Mouse (Mus musculus) stomach, embryonic 16.5 days (tissue): ENCODE results near the gene Slc15a5. TPM values are rescaled to one million over a fixed set of nuclear protein-coding genes. Genes with fewer than 3 reads are reported as not detected.

Source experiments
- ATAC-seq: fragments of 200-750 bp; cut with Nextera tagmentation; 2 replicates; pipeline ENCODE4 v1.8.0; 2017; ENCODE audit warnings: moderate number of reproducible peaks, moderate TSS enrichment; ENCODE audit not compliant: insufficient read depth, low FRiP score
- H3K27ac ChIP-seq: fragments of 300-500 bp; sonication (generic); 2 replicates; pipeline ENCODE4 v1.5.1; 2014; ENCODE audit warnings: low read length
- H3K27me3 ChIP-seq: fragments of 300-500 bp; sonication (generic); 2 replicates; pipeline ENCODE4 v1.6.1; 2014; ENCODE audit warnings: low read length, control low read depth, mixed read lengths; ENCODE audit not compliant: control insufficient read depth, insufficient read depth
- H3K36me3 ChIP-seq: fragments of 300-500 bp; sonication (generic); 2 replicates; pipeline ENCODE4 v1.6.1; 2014; ENCODE audit warnings: low read length; ENCODE audit not compliant: control insufficient read depth, insufficient read depth
- H3K4me1 ChIP-seq: fragments of 300-500 bp; sonication (generic); 2 replicates; pipeline ENCODE4 v1.6.1; 2014; ENCODE audit warnings: low read length, control low read depth, mixed read lengths; ENCODE audit not compliant: control insufficient read depth, insufficient read depth
- H3K4me2 ChIP-seq: fragments of 300-500 bp; sonication (generic); 2 replicates; pipeline ENCODE4 v1.6.1; 2014; ENCODE audit warnings: low read depth, low read length, mixed read lengths
- H3K4me3 ChIP-seq: fragments of 300-500 bp; sonication (generic); replicated peaks from 2 replicates; pipeline ENCODE4 v1.5.1; 2014; ENCODE audit warnings: mild to moderate bottlenecking, low read length
- H3K9ac ChIP-seq: fragments of 300-500 bp; sonication (generic); 2 replicates; pipeline ENCODE4 v1.6.1; 2014; ENCODE audit warnings: low read length
- H3K9me3 ChIP-seq: fragments of 300-500 bp; sonication (generic); replicated peaks from 2 replicates; pipeline ENCODE4 v1.6.1; 2016; ENCODE audit warnings: low read length, control low read depth; ENCODE audit not compliant: control insufficient read depth
- WGBS: fragments of 180-500 bp; shearing (Covaris S2); extraction: QIAGEN DNeasy Blood & Tissue Kit; methylation state at CpG from one replicate; pipeline ENCODE4 v1.1.7; 2014; 5-methylcytosine and 5-hydroxymethylcytosine counted together
- polyA plus RNA-seq: library from polyadenylated mRNA; unstranded; fragments of >200 nt; fragmentation: Nextera tagmentation; extraction: Ambion mirVana; gene quantifications from 2 replicates; pipeline ENCODE4 v1.2.1, GENCODE M21; 2015

Slc15a5 gene
- polyA plus RNA-seq, 1 experiment from 2014 or later: not detected

- Histone ChIP-seq H3K36me3 (no peaks in the 10 kb centered on the region), H3K4me3 (no peak overlapping the region), H3K9ac (no peak overlapping the region), H3K4me1 (no peaks in the 10 kb centered on the region), H3K27ac (no peak overlapping the region), H3K4me2 (no peak overlapping the region), H3K27me3 (no peaks in the 10 kb centered on the region), H3K9me3 (no peaks in the 10 kb centered on the region)
- ATAC-seq: no peak
- WGBS: 89% methylated on average over 6 of the region's 6 CpGs
These were observed 94.5 kb downstream of the Slc15a5 start for GRCm38 (mm10) chr6:137985169-137985568.

GRCm38 (mm10) chr6:137982195-137982737 is 97.5 kb downstream of the Slc15a5 start:
- ATAC-seq: no peak
- Histone ChIP-seq H3K4me2 (no peak overlapping the region), H3K27ac (no peak overlapping the region), H3K9me3 (no peaks in the 10 kb centered on the region), H3K4me1 (no peaks in the 10 kb centered on the region), H3K36me3 (no peaks in the 10 kb centered on the region), H3K4me3 (no peak overlapping the region), H3K27me3 (no peaks in the 10 kb centered on the region), H3K9ac (no peak overlapping the region)
- WGBS: 61% methylated on average over 19 of the region's 19 CpGs

GRCm38 (mm10) chr6:137980905-137981696 is 98.6 kb downstream of the Slc15a5 start:
- ATAC-seq: no peak
- Histone ChIP-seq H3K4me1 (no peaks in the 10 kb centered on the region), H3K27ac (no peak overlapping the region), H3K36me3 (no peaks in the 10 kb centered on the region), H3K9me3 (no peaks in the 10 kb centered on the region), H3K4me2 (no peak overlapping the region), H3K4me3 (no peak overlapping the region), H3K9ac (no peak overlapping the region), H3K27me3 (no peaks in the 10 kb centered on the region)
- 72% methylated on average over 10 of the region's 10 CpGs for WGBS

GRCm38 (mm10) chr6:137980413-137980812 is 99.3 kb downstream of the Slc15a5 start:
- no peaks in the 10 kb centered on the region for H3K9me3 ChIP-seq
- H3K27me3 ChIP-seq: no peaks in the 10 kb centered on the region
- ATAC-seq: no peak
- no peak overlapping the region for H3K4me3 ChIP-seq
- no peaks in the 10 kb centered on the region for H3K4me1 ChIP-seq
- WGBS: 70% methylated on average over 8 of the region's 8 CpGs
- H3K27ac ChIP-seq: no peak overlapping the region
- no peak overlapping the region for H3K4me2 ChIP-seq
- no peaks in the 10 kb centered on the region for H3K36me3 ChIP-seq
- H3K9ac ChIP-seq: no peak overlapping the region

GRCm38 (mm10) chr6:137979802-137980201 is 99.9 kb downstream of the Slc15a5 start:
- Histone ChIP-seq H3K4me2 (no peak overlapping the region), H3K4me1 (no peaks in the 10 kb centered on the region), H3K36me3 (no peaks in the 10 kb centered on the region), H3K9me3 (no peaks in the 10 kb centered on the region), H3K27me3 (no peaks in the 10 kb centered on the region), H3K9ac (no peak overlapping the region), H3K27ac (no peak overlapping the region), H3K4me3 (no peak overlapping the region)
- 76% methylated on average over 12 of the region's 12 CpGs for WGBS
- ATAC-seq: no peak

GRCm38 (mm10) chr6:137976021-137976420 is 103.7 kb downstream of the Slc15a5 start:
- WGBS: 90% methylated on average over 3 of the region's 3 CpGs
- Histone ChIP-seq H3K9ac (no peak overlapping the region), H3K9me3 (no peaks in the 10 kb centered on the region), H3K4me3 (no peak overlapping the region), H3K4me2 (no peak overlapping the region), H3K36me3 (no peaks in the 10 kb centered on the region), H3K4me1 (no peaks in the 10 kb centered on the region), H3K27ac (no peak overlapping the region), H3K27me3 (no peaks in the 10 kb centered on the region)
- no peak for ATAC-seq

GRCm38 (mm10) chr6:137963703-137964102 is 116.0 kb downstream of the Slc15a5 start:
- H3K36me3 ChIP-seq: no peaks in the 10 kb centered on the region
- H3K4me2 ChIP-seq: no peak overlapping the region
- H3K9ac ChIP-seq: no peak overlapping the region
- H3K4me3 ChIP-seq: no peak overlapping the region
- no peak for ATAC-seq
- H3K27me3 ChIP-seq: no peaks in the 10 kb centered on the region
- H3K9me3 ChIP-seq: no peaks in the 10 kb centered on the region
- no peak overlapping the region for H3K27ac ChIP-seq
- 61% methylated on average over 7 of the region's 7 CpGs for WGBS
- H3K4me1 ChIP-seq: no peaks in the 10 kb centered on the region

GRCm38 (mm10) chr6:137962836-137963235 is 116.9 kb downstream of the Slc15a5 start:
- H3K4me2 ChIP-seq: no peak overlapping the region
- no peaks in the 10 kb centered on the region for H3K9me3 ChIP-seq
- ATAC-seq: no peak
- H3K9ac ChIP-seq: no peak overlapping the region
- no peaks in the 10 kb centered on the region for H3K36me3 ChIP-seq
- H3K4me3 ChIP-seq: no peak overlapping the region
- no peaks in the 10 kb centered on the region for H3K4me1 ChIP-seq
- WGBS: 57% methylated on average over 4 of the region's 4 CpGs
- H3K27me3 ChIP-seq: no peaks in the 10 kb centered on the region
- no peak overlapping the region for H3K27ac ChIP-seq

- no peak overlapping the region for H3K27ac ChIP-seq
- H3K27me3 ChIP-seq: no peaks in the 10 kb centered on the region
- no peaks in the 10 kb centered on the region for H3K4me1 ChIP-seq
- no peak overlapping the region for H3K9ac ChIP-seq
- 87% methylated on average over 4 of the region's 4 CpGs for WGBS
- H3K4me3 ChIP-seq: no peak overlapping the region
- no peaks in the 10 kb centered on the region for H3K9me3 ChIP-seq
- no peak overlapping the region for H3K4me2 ChIP-seq
- no peak for ATAC-seq
- no peaks in the 10 kb centered on the region for H3K36me3 ChIP-seq
These were observed 119.5 kb downstream of the Slc15a5 start for GRCm38 (mm10) chr6:137960023-137960778.
